Mouse (Mus musculus) kidney, adult 18-20 months (tissue): Measurements from ENCODE around the gene Fam160b1.

ENCODE experiments used
- DNase-seq: peaks from one replicate; pipeline ENCODE4 v3.0.0; 2021

Fam160b1 gene

GRCm38 (mm10) chr19:57373276-57373811, 12.9 kb downstream of the Fam160b1 start:
- DNase-seq: no peak

- no peak for DNase-seq
Observed at GRCm38 (mm10) chr19:57375161-57375560, 14.7 kb downstream of the Fam160b1 start.

GRCm38 (mm10) chr19:57375746-57376145, 15.3 kb downstream of the Fam160b1 start:
- DNase-seq: no peak

- DNase-seq: no peak
Observed at GRCm38 (mm10) chr19:57377043-57377703, 16.7 kb downstream of the Fam160b1 start.

GRCm38 (mm10) chr19:57386176-57386693, 25.8 kb downstream of the Fam160b1 start:
- no peak for DNase-seq

GRCm38 (mm10) chr19:57391545-57391944, 31.1 kb downstream of the Fam160b1 start:
- no peak for DNase-seq

- DNase-seq: no peak
Observed at GRCm38 (mm10) chr19:57393357-57393957, 33.0 kb downstream of the Fam160b1 start.

GRCm38 (mm10) chr19:57396609-57397008, 36.1 kb downstream of the Fam160b1 start:
- DNase-seq: no peak

- DNase-seq: no peak
Observed at GRCm38 (mm10) chr19:57402364-57402763, 41.9 kb downstream of the Fam160b1 start.

GRCm38 (mm10) chr19:57403700-57404501, 43.4 kb downstream of the Fam160b1 start:
- peak; percentile 86 for DNase-seq

- no peak for DNase-seq
Observed at GRCm38 (mm10) chr19:57404502-57404848, 44.0 kb downstream of the Fam160b1 start.

GRCm38 (mm10) chr19:57407947-57408346, 47.5 kb downstream of the Fam160b1 start:
- DNase-seq: no peak

- DNase-seq: peak; percentile 74
Observed at GRCm38 (mm10) chr19:57411375-57412196, 51.1 kb downstream of the Fam160b1 start.

GRCm38 (mm10) chr19:57413170-57413569, 52.7 kb downstream of the Fam160b1 start:
- DNase-seq: no peak

GRCm38 (mm10) chr19:57413918-57414317, 53.4 kb downstream of the Fam160b1 start:
- DNase-seq: no peak

GRCm38 (mm10) chr19:57415031-57415807, 54.7 kb downstream of the Fam160b1 start:
- DNase-seq: no peak

GRCm38 (mm10) chr19:57417800-57418580, 57.5 kb downstream of the Fam160b1 start:
- DNase-seq: peak; percentile 6

- DNase-seq: no peak
Observed at GRCm38 (mm10) chr19:57423402-57423801, 62.9 kb downstream of the Fam160b1 start.

GRCm38 (mm10) chr19:57425296-57425695, 64.8 kb downstream of the Fam160b1 start:
- DNase-seq: no peak

- no peak for DNase-seq
Observed at GRCm38 (mm10) chr19:57426841-57427240, 66.4 kb downstream of the Fam160b1 start.
